Mouse (Mus musculus): ENCODE measurements around the gene Crebbp. TPM values are rescaled to one million over a fixed set of nuclear protein-coding genes. Genes with fewer than 3 reads are reported as not detected.
"Not testable (repeated sequence)": the region's sequence is repeated elsewhere in the genome, so short reads cannot be mapped to it uniquely, and the experiment has no call there.

Crebbp gene
- polyA plus RNA-seq (2012; rRNA removed): 7.3 and 21.3 TPM in 2 replicates

- peak; percentile 91 for DNase-seq (ENCODE audit: low spot score)
Measured at GRCm38 (mm10) chr16:4213799-4214551, at the start of gene Crebbp. Gene Crebbp, minus strand, starts transcription at chr16:4213997.

- DNase-seq (ENCODE audit: low spot score): no peak
Measured at GRCm38 (mm10) chr16:4263486-4263885, 49.7 kb upstream of the Crebbp start.

DNA sequence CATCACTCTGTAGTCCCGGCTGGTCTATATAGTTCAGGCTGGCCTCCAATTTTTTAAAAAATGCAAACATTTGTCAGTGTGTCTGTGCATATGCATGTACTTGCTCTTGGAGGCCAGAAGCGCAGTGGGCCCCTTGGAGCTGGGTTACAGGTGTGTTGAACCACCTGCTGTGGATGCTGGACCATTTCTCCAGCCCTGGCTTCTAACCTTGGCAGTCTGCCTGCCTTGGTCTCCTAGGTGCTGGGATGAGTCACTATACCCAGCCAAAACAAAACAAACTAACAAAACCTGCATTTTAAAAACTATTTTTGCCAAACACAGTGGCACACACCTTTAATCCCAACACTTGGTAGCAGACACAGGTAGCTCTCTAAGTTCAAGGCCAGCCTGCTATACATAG, 43.7 kb upstream of the Crebbp start:
- no peak for DNase-seq (ENCODE audit: low spot score)

GRCm38 (mm10) chr16:4248791-4249190, 35.0 kb upstream of the Crebbp start:
- no peak for DNase-seq (ENCODE audit: low spot score)

DNA sequence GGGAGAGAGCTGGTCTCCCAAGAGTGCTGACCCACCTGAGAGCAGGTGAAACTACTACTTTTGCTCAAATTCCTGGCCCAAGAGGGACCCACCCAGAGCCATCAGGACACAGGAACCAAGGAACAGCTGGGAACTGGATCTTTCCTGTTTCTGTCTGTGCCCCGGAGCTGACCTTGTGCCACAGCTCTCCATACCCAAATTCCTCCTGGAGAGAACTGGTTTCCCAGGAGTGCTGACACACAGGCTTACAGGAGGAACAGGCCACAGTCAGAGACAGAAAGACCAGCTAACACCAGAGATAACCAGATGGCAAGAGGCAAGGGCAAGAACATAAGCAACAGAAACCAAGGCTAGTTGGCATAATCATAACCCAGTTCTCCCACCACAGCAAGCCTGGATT, 31.4 kb upstream of the Crebbp start:
- DNase-seq (ENCODE audit: low spot score): not testable (repeated sequence)

GRCm38 (mm10) chr16:4236131-4236530, 22.3 kb upstream of the Crebbp start:
- DNase-seq (ENCODE audit: low spot score): no peak

GRCm38 (mm10) chr16:4235587-4235986, 21.8 kb upstream of the Crebbp start:
- DNase-seq (ENCODE audit: low spot score): no peak

GRCm38 (mm10) chr16:4225841-4226240, 12.0 kb upstream of the Crebbp start:
- no peak for DNase-seq (ENCODE audit: low spot score)

DNA sequence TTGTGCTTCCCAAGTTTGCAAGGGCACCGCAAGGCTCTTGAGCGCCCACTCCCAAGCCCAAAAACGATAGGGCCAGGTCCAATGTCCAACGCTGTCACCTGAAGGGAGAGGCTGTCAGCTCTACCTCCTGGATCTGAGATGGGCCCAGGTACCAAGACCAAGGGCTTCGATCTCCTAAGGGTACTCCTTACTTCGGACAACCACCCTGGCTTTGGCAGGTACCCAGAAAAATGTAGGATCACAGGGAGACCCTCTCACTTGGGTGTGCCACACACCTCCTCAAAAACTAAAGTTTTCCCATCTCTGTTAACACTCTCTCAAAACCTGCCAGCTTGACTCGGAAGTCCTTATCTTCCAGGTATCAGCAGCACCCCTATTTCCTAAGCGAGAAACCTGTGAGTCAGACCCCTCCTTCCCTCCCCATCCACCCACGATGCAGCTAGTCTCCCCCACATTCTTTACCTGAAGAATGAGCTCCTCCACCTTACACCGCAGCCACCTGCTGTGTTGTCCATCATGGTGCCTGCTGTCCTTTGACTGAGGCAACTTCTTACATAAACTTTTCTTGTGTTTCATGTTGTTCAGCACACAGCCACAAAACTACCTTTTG, 939 bp upstream of the Crebbp start:
- no peak for DNase-seq (ENCODE audit: low spot score)

DNA sequence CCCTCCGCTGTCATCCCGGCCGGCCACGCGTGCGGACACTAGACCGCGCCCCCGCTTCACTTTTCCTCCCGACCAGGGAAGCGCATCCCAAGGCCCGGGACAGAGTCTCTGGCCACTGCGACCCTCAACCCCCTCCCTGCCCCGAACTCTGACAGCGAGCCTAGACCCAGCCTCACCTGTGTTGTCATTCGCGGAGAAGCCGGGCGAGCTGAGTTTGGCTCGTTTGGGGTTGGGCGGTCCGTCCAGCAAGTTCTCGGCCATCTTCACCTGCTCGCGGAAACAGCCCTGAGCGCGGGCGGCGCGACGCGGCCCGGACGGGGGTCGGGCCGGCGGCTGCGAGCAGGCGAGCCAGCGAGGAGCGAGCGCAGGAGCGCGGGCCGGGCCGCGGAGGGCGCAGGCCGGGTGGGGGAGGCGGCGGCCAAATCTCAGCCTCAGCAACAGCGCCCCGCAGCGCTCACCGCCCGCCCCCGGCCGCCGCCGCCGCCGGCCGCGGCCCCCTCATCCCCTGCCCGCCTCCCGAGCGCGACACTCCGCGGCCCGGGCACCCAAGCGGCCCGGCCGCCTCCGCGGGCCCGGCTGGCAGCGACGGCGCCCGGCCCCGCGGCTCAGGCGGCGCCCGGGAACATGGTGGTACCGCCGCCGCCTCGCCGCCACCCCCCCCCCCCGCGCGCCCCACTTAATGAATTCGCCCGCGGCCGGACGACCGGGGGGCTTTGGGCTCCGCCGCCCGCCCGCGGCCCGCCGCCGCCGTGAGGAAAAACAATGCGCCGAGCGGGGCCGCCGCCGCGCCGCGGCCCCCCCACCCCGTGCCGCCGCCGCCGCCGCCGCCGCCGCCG, 616 bp downstream of the Crebbp start:
- peak; percentile 65 for DNase-seq (ENCODE audit: low spot score)

- no peak for DNase-seq (ENCODE audit: low spot score)
Measured at GRCm38 (mm10) chr16:4212167-4212962, 1.4 kb downstream of the Crebbp start.

- DNase-seq (ENCODE audit: low spot score): no peak
Measured at GRCm38 (mm10) chr16:4210290-4210689, 3.5 kb downstream of the Crebbp start.

GRCm38 (mm10) chr16:4203592-4203991, 10.2 kb downstream of the Crebbp start:
- DNase-seq (ENCODE audit: low spot score): no peak

- no peak for DNase-seq (ENCODE audit: low spot score)
Measured at GRCm38 (mm10) chr16:4199995-4200394, 13.8 kb downstream of the Crebbp start.

DNA sequence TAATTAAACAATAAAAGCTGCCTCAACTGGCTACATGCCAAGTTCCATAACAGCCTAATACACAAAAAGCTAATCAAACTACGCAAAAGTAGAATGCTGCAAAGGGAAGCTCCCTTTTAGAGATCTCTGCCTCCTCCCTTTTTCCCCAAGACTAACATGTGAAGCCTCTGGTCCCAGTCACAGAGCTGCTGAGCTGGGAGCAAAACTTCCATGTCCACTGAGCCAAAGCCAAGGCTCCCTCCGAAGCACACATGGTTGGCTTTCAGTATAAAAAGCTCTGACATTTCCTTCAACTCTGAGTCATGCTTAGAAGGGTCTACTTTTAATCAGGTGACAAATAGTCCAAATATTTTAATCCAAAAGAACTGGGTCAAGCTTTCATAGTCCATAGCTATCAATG, 14.2 kb downstream of the Crebbp start:
- DNase-seq (ENCODE audit: low spot score): no peak

GRCm38 (mm10) chr16:4198004-4198403, 15.8 kb downstream of the Crebbp start:
- no peak for DNase-seq (ENCODE audit: low spot score)

DNA sequence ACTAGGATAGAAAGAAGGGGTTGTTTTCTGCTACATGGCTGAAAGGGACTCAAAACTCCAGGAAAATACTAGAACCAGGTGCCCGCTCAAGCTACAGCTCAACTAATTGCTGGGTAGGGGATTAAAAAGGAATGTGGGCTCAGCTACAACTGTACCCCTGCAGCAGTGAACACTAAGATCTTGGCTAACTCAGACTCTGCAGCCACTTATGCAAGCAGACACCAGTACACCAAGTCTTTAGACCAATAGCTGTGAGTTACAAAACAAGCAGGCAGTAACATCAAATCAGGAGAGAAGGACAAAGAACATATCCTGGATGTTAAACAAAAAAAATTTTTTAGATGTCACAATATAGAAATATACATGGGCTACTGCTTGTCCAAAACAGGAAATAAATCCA, 23.6 kb downstream of the Crebbp start:
- DNase-seq (ENCODE audit: low spot score): no peak

DNA sequence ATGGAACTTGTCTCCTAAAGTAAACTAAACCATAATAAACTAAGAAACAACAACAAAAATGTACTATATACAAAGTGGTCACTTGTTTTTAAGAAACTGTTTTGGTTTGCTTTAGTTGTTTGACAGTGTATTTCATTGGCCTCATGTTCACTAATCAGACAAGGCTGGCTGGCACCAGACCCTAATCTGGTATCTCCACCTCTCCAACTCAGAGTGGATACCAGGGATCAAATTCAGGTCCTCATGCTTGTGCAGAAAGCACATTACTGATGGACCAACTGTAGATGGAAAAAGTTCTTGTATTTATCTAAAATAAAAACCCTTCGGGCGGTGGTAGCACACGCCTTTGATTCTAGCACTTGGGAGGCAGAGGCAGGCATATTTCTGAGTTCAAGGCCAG, 38.7 kb downstream of the Crebbp start:
- DNase-seq (ENCODE audit: low spot score): no peak

DNA sequence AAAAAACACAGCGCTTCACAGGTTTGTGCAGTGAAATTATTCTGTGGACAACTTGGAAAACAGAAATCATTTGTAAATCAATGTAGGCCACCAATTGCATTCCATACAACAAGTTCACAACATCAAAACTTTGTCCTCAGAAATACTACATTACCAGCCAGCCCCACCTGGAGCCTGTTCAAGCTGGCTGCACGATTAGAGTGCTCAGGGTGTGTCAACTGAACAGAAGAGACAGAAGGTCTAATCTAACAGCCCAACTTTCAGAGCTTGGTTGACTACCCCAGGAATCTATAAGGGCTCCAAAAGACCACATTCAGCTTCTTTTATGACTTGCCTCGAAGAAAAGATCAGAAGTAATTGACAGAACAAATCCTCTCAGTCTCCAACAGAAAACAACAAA, 44.3 kb downstream of the Crebbp start:
- no peak for DNase-seq (ENCODE audit: low spot score)

- DNase-seq (ENCODE audit: low spot score): no peak
Measured at GRCm38 (mm10) chr16:4168476-4168875, 45.3 kb downstream of the Crebbp start.

- DNase-seq (ENCODE audit: low spot score): no peak
Measured at GRCm38 (mm10) chr16:4160898-4161247, 52.9 kb downstream of the Crebbp start.

Measured in urinary bladder, adult 2 months (tissue).